Mouse (Mus musculus): ENCODE measurements around the gene Cyp2d12.
"Not testable (repeated sequence)": the region's sequence is repeated elsewhere in the genome, so short reads cannot be mapped to it uniquely, and the experiment has no call there.

The Cyp2d12 gene

GRCm38 (mm10) chr15:82554531-82555230, at the start of gene Cyp2d12:
TSS of gene Cyp2d12 (plus strand) at chr15:82555072.
- DNase-seq (ENCODE audit: low spot score): no peak

- peak; percentile 4 for DNase-seq (ENCODE audit: low spot score)
Observed at GRCm38 (mm10) chr15:82506971-82507370, 47.9 kb upstream of the Cyp2d12 start.

- DNase-seq (ENCODE audit: low spot score): peak; percentile 3
Observed at GRCm38 (mm10) chr15:82507740-82508139, 47.1 kb upstream of the Cyp2d12 start.

- DNase-seq (ENCODE audit: low spot score): not testable (repeated sequence)
Observed at GRCm38 (mm10) chr15:82509495-82509894, 45.4 kb upstream of the Cyp2d12 start.

GRCm38 (mm10) chr15:82510500-82510899, 44.4 kb upstream of the Cyp2d12 start:
- DNase-seq (ENCODE audit: low spot score): not testable (repeated sequence)

- not testable (repeated sequence) for DNase-seq (ENCODE audit: low spot score)
Observed at GRCm38 (mm10) chr15:82512111-82512510, 42.8 kb upstream of the Cyp2d12 start.

- DNase-seq (ENCODE audit: low spot score): not testable (repeated sequence)
Observed at GRCm38 (mm10) chr15:82516174-82516573, 38.7 kb upstream of the Cyp2d12 start.

- not testable (repeated sequence) for DNase-seq (ENCODE audit: low spot score)
Observed at GRCm38 (mm10) chr15:82527371-82527770, 27.5 kb upstream of the Cyp2d12 start.

GRCm38 (mm10) chr15:82532721-82533120, 22.2 kb upstream of the Cyp2d12 start:
- DNase-seq (ENCODE audit: low spot score): not testable (repeated sequence)

GRCm38 (mm10) chr15:82542976-82543375, 11.9 kb upstream of the Cyp2d12 start:
- not testable (repeated sequence) for DNase-seq (ENCODE audit: low spot score)

- DNase-seq (ENCODE audit: low spot score): not testable (repeated sequence)
Observed at GRCm38 (mm10) chr15:82544561-82544960, 10.3 kb upstream of the Cyp2d12 start.

GRCm38 (mm10) chr15:82547753-82548152, 7.1 kb upstream of the Cyp2d12 start:
- not testable (repeated sequence) for DNase-seq (ENCODE audit: low spot score)

GRCm38 (mm10) chr15:82553211-82553610, 1.7 kb upstream of the Cyp2d12 start:
- DNase-seq (ENCODE audit: low spot score): not testable (repeated sequence)

- no peak for DNase-seq (ENCODE audit: low spot score)
Observed at GRCm38 (mm10) chr15:82572856-82573255, 18.0 kb downstream of the Cyp2d12 start.

GRCm38 (mm10) chr15:82579071-82579470, 24.2 kb downstream of the Cyp2d12 start:
- no peak for DNase-seq (ENCODE audit: low spot score)

- no peak for DNase-seq (ENCODE audit: low spot score)
Observed at GRCm38 (mm10) chr15:82582621-82583020, 27.7 kb downstream of the Cyp2d12 start.
